Mouse (Mus musculus) liver, embryonic 16.5 days (tissue): ENCODE results near the gene 7530416G11Rik. TPM values are rescaled to one million over a fixed set of nuclear protein-coding genes. Genes with fewer than 3 reads are reported as not detected.

Source experiments
- ATAC-seq: fragments of 200-750 bp; cut with Nextera tagmentation; 2 replicates; pipeline ENCODE4 v1.8.0; 2017; ENCODE audit warnings: low read depth, mild to moderate bottlenecking, moderate number of reproducible peaks, moderate library complexity
- H3K27ac ChIP-seq: fragments of 300-500 bp; sonication (generic); 2 replicates; pipeline ENCODE4 v1.5.1; 2014; ENCODE audit warnings: mild to moderate bottlenecking, low read length
- H3K27me3 ChIP-seq: fragments of 300-500 bp; sonication (generic); 2 replicates; pipeline ENCODE4 v1.6.1; 2014; ENCODE audit warnings: low read depth, low read length, mixed read lengths; ENCODE audit not compliant: control insufficient read depth, insufficient read depth
- H3K36me3 ChIP-seq: fragments of 300-500 bp; sonication (generic); 2 replicates; pipeline ENCODE4 v1.6.1; 2014; ENCODE audit warnings: mild to moderate bottlenecking; ENCODE audit not compliant: control insufficient read depth, insufficient read depth
- H3K4me1 ChIP-seq: fragments of 300-500 bp; sonication (generic); 2 replicates; pipeline ENCODE4 v1.6.1; 2014; ENCODE audit warnings: low read depth, low read length, mixed read lengths; ENCODE audit not compliant: control insufficient read depth
- H3K4me2 ChIP-seq: fragments of 300-500 bp; sonication (generic); 2 replicates; pipeline ENCODE4 v1.6.1; 2014; ENCODE audit warnings: low read depth, low read length, mixed read lengths
- H3K4me3 ChIP-seq: fragments of 300-500 bp; sonication (generic); 2 replicates; pipeline ENCODE4 v1.5.1; 2014; ENCODE audit warnings: low read depth, mild to moderate bottlenecking, low read length
- H3K9ac ChIP-seq: fragments of 300-500 bp; sonication (generic); 2 replicates; pipeline ENCODE4 v1.6.1; 2014; ENCODE audit warnings: low read depth, low read length
- H3K9me3 ChIP-seq: fragments of 300-500 bp; sonication (generic); replicated peaks from 2 replicates; pipeline ENCODE4 v1.6.1; 2016; ENCODE audit warnings: low read length; ENCODE audit not compliant: control insufficient read depth
- whole genome bisulfite sequencing: fragments of 180-500 bp; shearing (Covaris S2); extraction: QIAGEN DNeasy Blood & Tissue Kit; methylation state at CpG from one replicate; pipeline ENCODE4 v1.1.7; 2014; ENCODE audit not compliant: insufficient replicate concordance; 5-methylcytosine and 5-hydroxymethylcytosine counted together
- polyA plus RNA-seq: library from polyadenylated mRNA; unstranded; fragments of >200 nt; fragmentation: Nextera tagmentation; extraction: Ambion mirVana; gene quantifications from 2 replicates; pipeline ENCODE4 v1.2.1, GENCODE M21; 2015

The 7530416G11Rik gene
- polyA plus RNA-seq: not detected in 2 replicates

DNA sequence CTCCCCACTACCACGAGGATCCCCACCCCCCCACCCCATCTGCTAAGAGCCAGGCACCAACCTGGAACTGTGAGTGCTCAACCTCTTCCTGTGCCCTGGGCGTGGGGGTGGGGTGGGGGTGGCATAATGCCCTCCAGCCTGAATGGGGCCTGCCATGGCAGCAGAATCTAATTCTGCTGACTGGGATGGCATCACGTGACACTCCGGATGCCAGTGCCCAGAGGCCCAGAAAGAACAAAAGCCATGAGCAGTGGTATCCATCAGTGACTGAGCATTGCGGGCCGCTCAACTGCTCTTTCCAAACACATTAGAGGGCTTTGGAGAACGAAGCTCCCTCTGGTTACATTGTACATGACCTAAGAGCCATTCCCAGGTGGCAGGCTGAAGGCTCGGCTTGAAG lies at the start of gene 7530416G11Rik:
7530416G11Rik (minus strand) TSS at position 101 of the 400 bp plus-strand sequence.
- Histone ChIP-seq H3K4me2 (no peak within 1 kb of the TSS), H3K27ac (no peak within 1 kb of the TSS), H3K4me1 (no peaks in the 10 kb centered on the region), H3K9me3 (no peaks in the 10 kb centered on the region), H3K4me3 (no peak within 1 kb of the TSS), H3K27me3 (no peaks in the 10 kb centered on the region), H3K36me3 (no peaks in the 10 kb centered on the region), H3K9ac (no peak within 1 kb of the TSS)
- no peak for ATAC-seq
- 66% methylated on average over 8 of the region's 8 CpGs for WGBS

GRCm38 (mm10) chr15:85546500-85546899 lies 43.5 kb upstream of the 7530416G11Rik start:
- Histone ChIP-seq H3K36me3 (no peaks in the 10 kb centered on the region), H3K9me3 (no peaks in the 10 kb centered on the region), H3K27me3 (no peaks in the 10 kb centered on the region; the same call in 1 of the 2 replicates), H3K9ac (no peak overlapping the region), H3K4me2 (no peak overlapping the region), H3K4me1 (no peaks in the 10 kb centered on the region), H3K4me3 (no peak overlapping the region), H3K27ac (no peak overlapping the region)
- ATAC-seq: no peak
- WGBS: 54% methylated on average over 4 of the region's 4 CpGs

DNA sequence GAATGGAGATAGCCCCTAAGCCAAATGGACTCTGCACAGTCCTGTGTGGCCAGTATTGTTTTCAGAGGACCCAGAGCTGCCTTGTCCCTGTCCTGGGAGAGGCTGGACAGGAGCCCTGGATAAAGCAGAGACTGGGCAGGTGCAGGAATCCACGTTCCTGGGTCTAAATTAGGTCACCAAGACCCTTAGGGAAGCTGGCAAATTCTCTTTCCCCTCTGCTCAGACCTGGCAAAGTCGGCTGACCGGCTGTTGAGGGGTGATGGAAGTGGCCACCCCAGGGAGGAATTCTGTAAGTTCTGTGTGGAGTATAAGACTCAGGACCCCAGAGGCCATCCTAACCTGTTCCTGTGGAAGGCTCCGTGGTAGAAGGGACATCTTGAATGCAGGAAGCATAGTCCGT lies 42.3 kb upstream of the 7530416G11Rik start:
- Histone ChIP-seq H3K27me3 (no peaks in the 10 kb centered on the region; the same call in 1 of the 2 replicates), H3K9me3 (no peaks in the 10 kb centered on the region), H3K9ac (no peak overlapping the region), H3K4me2 (no peak overlapping the region), H3K4me3 (no peak overlapping the region), H3K36me3 (no peaks in the 10 kb centered on the region), H3K4me1 (no peaks in the 10 kb centered on the region), H3K27ac (no peak overlapping the region)
- 52% methylated on average over 5 of the region's 5 CpGs for WGBS
- no peak for ATAC-seq

GRCm38 (mm10) chr15:85538170-85538569 lies 35.1 kb upstream of the 7530416G11Rik start:
- Histone ChIP-seq H3K4me2 (no peak overlapping the region), H3K4me1 (no peaks in the 10 kb centered on the region), H3K36me3 (no peaks in the 10 kb centered on the region), H3K27me3 (no peaks in the 10 kb centered on the region), H3K9me3 (no peaks in the 10 kb centered on the region), H3K4me3 (no peak overlapping the region), H3K27ac (no peak overlapping the region), H3K9ac (no peak overlapping the region)
- ATAC-seq: no peak
- 59% methylated on average over 11 of the region's 11 CpGs for WGBS

DNA sequence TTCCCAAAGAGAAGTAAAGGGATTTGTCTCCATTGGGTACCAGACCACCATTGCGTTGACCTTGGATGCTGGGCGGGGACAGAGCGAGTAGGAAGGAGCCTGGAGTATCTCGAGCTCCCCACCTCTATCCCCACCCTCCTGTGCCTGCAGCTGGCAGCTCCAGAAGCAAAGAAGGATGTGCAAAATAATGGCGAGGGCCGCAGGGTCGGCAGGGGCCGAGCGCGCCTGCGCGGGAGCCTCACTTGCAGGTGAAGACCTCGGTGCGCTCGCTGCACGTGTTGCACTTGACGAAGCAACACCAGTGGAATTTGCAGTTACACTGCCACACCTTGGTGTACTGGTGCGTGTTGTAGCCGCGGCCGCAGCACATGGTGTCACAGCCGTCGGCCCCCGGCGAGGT lies 34.1 kb upstream of the 7530416G11Rik start:
- Histone ChIP-seq H3K4me3 (no peak overlapping the region), H3K27ac (no peak overlapping the region), H3K4me2 (no peak overlapping the region), H3K9ac (no peak overlapping the region), H3K9me3 (no peaks in the 10 kb centered on the region), H3K4me1 (no peaks in the 10 kb centered on the region), H3K27me3 (no peaks in the 10 kb centered on the region), H3K36me3 (no peaks in the 10 kb centered on the region)
- 72% methylated on average over 25 of the region's 25 CpGs for WGBS
- ATAC-seq: no peak

DNA sequence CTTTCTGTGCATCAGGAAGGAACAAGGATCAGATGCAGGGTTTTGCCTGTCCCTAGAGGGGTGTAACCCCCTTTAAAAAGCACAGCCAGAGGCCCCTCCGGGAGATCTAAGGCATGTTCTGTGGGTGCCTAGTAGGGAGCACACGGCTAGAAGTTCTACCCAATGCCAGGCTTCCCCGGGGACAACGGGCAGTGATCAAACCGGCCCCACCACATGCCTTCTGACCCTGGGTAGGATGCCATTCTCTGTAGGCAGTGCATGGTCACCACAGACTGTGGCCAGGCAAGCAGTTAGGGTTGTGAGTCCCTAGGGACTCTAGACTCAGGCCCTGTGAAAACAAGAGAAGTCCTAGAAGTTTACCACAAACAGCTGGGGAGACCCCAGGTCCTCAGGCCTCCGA lies 31.6 kb upstream of the 7530416G11Rik start:
- Histone ChIP-seq H3K27me3 (no peaks in the 10 kb centered on the region), H3K4me1 (no peaks in the 10 kb centered on the region), H3K4me3 (no peak overlapping the region), H3K9me3 (no peaks in the 10 kb centered on the region), H3K9ac (no peak overlapping the region), H3K36me3 (no peaks in the 10 kb centered on the region), H3K27ac (no peak overlapping the region), H3K4me2 (no peak overlapping the region)
- 58% methylated on average over 6 of the region's 6 CpGs for WGBS
- ATAC-seq: no peak

GRCm38 (mm10) chr15:85534215-85534614 lies 31.2 kb upstream of the 7530416G11Rik start:
- no peak overlapping the region for H3K4me3 ChIP-seq
- no peaks in the 10 kb centered on the region for H3K27me3 ChIP-seq
- no peak overlapping the region for H3K27ac ChIP-seq
- no peaks in the 10 kb centered on the region for H3K9me3 ChIP-seq
- H3K4me2 ChIP-seq: no peak overlapping the region
- no peaks in the 10 kb centered on the region for H3K36me3 ChIP-seq
- WGBS: 62% methylated on average over 8 of the region's 8 CpGs
- no peaks in the 10 kb centered on the region for H3K4me1 ChIP-seq
- H3K9ac ChIP-seq: no peak overlapping the region
- no peak for ATAC-seq

GRCm38 (mm10) chr15:85532063-85532462 lies 29.0 kb upstream of the 7530416G11Rik start:
- H3K4me2 ChIP-seq: no peak overlapping the region
- H3K4me1 ChIP-seq: no peaks in the 10 kb centered on the region
- no peaks in the 10 kb centered on the region for H3K27me3 ChIP-seq
- ATAC-seq: no peak
- H3K4me3 ChIP-seq: no peak overlapping the region
- no peak overlapping the region for H3K9ac ChIP-seq
- H3K9me3 ChIP-seq: no peaks in the 10 kb centered on the region
- WGBS: 44% methylated on average over 3 of the region's 3 CpGs
- H3K27ac ChIP-seq: no peak overlapping the region
- no peaks in the 10 kb centered on the region for H3K36me3 ChIP-seq

DNA sequence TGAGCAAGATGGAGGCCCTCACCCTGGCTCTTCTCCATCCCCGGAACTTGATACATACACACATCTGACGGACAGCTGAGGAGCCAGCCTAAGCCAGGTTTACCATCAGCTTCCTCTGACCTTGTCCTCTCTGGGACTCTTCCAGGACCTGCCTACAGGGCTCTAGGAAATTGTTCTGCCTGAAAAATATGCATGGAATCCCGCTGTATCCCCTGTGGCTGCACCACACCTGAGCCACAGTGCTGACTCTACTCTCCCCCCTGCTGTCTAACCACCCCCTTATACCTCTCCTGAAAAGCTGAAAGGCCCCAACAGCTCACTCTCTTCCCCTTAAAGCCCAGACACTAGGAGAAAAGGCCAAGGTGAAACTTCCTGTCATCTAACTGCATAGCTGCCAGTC lies 26.9 kb upstream of the 7530416G11Rik start:
- Histone ChIP-seq H3K9ac (no peak overlapping the region), H3K27ac (no peak overlapping the region), H3K4me1 (no peaks in the 10 kb centered on the region), H3K9me3 (no peaks in the 10 kb centered on the region), H3K36me3 (no peaks in the 10 kb centered on the region), H3K4me2 (no peak overlapping the region), H3K4me3 (no peak overlapping the region), H3K27me3 (no peaks in the 10 kb centered on the region; the same call in 1 of the 2 replicates)
- ATAC-seq: no peak
- 49% methylated on average over 3 of the region's 3 CpGs for WGBS
